ENCODE assay signal across 23 mouse cellular contexts in the genomic region with DNA sequence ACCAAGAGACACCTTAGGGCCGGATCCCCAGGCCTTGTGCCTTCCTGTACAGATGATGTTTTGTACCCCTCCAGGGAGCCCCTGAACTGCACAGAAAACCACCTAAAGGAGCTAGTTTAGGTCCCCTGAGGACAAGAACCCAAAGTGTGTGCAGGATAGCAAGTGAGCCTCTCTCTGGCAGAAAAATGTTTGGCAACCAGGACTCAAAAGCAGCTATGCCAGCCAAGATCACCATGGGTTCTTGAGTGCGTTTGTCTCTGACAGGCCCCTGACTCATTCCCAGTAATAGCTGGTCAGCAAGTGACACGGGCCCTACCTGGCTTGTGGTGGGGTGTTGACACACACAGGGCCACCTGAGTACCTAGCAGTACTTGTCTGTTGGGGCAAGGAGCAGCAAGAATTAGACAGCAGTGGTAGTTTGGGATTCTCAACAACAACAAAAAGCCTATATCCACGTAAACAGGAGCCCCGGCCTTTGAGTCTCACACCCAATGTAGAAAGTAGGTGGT.
"Had no signal": no experiment of that assay in that cellular context is flagged by ENCODE, and none has a peak within 500 bp of the region (broad histone marks: within the 10 kb centered on the region; RNA-seq: fewer than 3 reads in every experiment).

No protein-coding gene starts in this region.

- H3K4me1 ChIP-seq: liver, embryonic 13.5 days; liver, embryonic 15.5 days had no signal

- H3K27me3 ChIP-seq: intestine, embryonic 15.5 days; limb, embryonic 12.5 days; liver, embryonic 13.5 days; liver, embryonic 15.5 days had no signal

- H3K9ac ChIP-seq: hindbrain, embryonic 12.5 days; hindbrain, embryonic 14.5 days; intestine, embryonic 15.5 days; limb, embryonic 12.5 days; liver, embryonic 13.5 days; liver, embryonic 15.5 days; liver, postnatal 0 days had no signal

- DNase-seq: gastrocnemius, adult 2 months; gastrocnemius, postnatal 10 days; gastrocnemius, postnatal 25 days; heart, postnatal 4 days; kidney, adult 18-20 months; kidney, adult 8-10 months; kidney, postnatal 10 days; kidney, postnatal 25 days; kidney, postnatal 4 days; left cerebral cortex, postnatal 4 days; liver; liver, embryonic 13.5 days; liver, postnatal 0 days had no signal

- H3K36me3 ChIP-seq: hindbrain, embryonic 10.5 days; hindbrain, embryonic 12.5 days; intestine, embryonic 15.5 days; limb, embryonic 12.5 days; liver, embryonic 13.5 days; liver, embryonic 15.5 days had no signal

- H3K4me3 ChIP-seq: gastrocnemius, adult 2 months; hindbrain, embryonic 10.5 days; hindbrain, embryonic 12.5 days; intestine, embryonic 15.5 days; layer of hippocampus, adult 2 months; limb, embryonic 12.5 days; liver, embryonic 13.5 days; liver, embryonic 15.5 days had no signal

- H3K27ac ChIP-seq: gastrocnemius, adult 2 months; hindbrain, embryonic 10.5 days; hindbrain, embryonic 12.5 days; hindbrain, embryonic 14.5 days; intestine, embryonic 15.5 days; layer of hippocampus, adult 2 months; liver, embryonic 13.5 days; liver, embryonic 15.5 days had no signal

- H3K4me2 ChIP-seq: hindbrain, embryonic 12.5 days; hindbrain, embryonic 14.5 days; intestine, embryonic 15.5 days; limb, embryonic 12.5 days; liver, embryonic 11.5 days; liver, embryonic 13.5 days; liver, embryonic 15.5 days had no signal

- ATAC-seq: inflammation-experienced regulatory T-cells, adult 6 months; intestine, embryonic 15.5 days; intestine, postnatal 0 days; liver, postnatal 0 days had no signal

- H3K9me3 ChIP-seq: hindbrain, embryonic 10.5 days; hindbrain, embryonic 12.5 days; intestine, embryonic 15.5 days; limb, embryonic 12.5 days; liver, embryonic 13.5 days; liver, embryonic 15.5 days had no signal
